Mouse (Mus musculus): ENCODE measurements at regions not wholly inside any gene's neighbourhood (a gene's known extent, or its start where the extent isn't known, plus 50 kb on each side); places are given as distances from the start of the nearest gene placed in this dataset.

- DNase-seq (ENCODE audit: low spot score in 2 of 2): no peak
These were observed 110.0 kb upstream of the Runx1 start for GRCm38 (mm10) chr16:92935848-92936535.

GRCm38 (mm10) chr16:92930103-92930502, 104.2 kb upstream of the Runx1 start:
- DNase-seq (ENCODE audit: low spot score in 2 of 2): no peak

DNA sequence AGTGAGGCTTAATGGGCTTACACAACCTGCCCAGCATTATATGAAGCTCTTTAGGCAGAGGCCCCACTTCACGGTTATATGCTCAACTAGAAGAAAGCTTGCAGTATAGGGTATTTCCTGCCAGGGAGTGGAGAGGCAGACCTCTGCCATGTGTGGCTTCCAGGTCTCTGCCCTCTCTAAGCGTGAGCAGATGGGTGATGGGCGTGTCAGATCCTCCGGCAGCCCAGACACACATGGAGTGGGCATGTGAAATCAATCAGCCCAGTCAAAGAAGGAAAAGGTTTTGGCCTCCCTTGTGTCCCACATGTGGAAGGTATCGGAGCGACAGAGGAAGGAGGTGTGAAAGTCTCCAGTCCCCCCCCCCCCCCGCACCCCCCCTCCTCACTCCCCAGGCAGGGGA, 102.3 kb upstream of the Runx1 start:
- DNase-seq (ENCODE audit: low spot score in 2 of 2): no peak

DNA sequence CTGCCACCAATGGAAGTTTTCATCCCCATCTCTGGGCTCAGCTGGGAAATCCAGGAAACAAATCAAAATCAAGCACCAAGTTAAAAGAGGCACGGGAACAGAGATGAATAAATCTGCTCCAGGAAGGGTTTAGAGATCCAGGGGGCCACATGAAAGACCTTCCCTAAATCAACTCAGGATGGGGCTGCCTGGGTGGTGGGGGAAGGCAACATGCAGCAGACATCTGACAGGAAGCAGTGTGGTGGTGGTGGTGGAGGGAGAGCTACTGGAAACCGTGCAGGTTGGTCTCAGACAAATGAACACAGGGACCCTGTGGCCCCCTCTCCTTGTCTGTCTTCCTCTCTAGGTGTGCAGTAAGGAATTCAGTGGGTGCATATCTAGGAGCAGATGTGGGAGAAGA, 101.7 kb upstream of the Runx1 start:
- DNase-seq (ENCODE audit: low spot score in 2 of 2): no peak

- no peak for DNase-seq (ENCODE audit: low spot score in 2 of 2)
These were observed 100.9 kb upstream of the Runx1 start for GRCm38 (mm10) chr16:92926853-92927252.

- no peak for DNase-seq (ENCODE audit: low spot score in 2 of 2)
These were observed 95.0 kb upstream of the Runx1 start for GRCm38 (mm10) chr16:92920947-92921346.

- no peak for DNase-seq (ENCODE audit: low spot score in 2 of 2)
These were observed 91.4 kb upstream of the Runx1 start for GRCm38 (mm10) chr16:92917356-92917755.

- no peak for DNase-seq (ENCODE audit: low spot score in 2 of 2)
These were observed 89.7 kb upstream of the Runx1 start for GRCm38 (mm10) chr16:92915651-92916050.

- no peak for DNase-seq (ENCODE audit: low spot score in 2 of 2)
These were observed 80.9 kb upstream of the Runx1 start for GRCm38 (mm10) chr16:92906873-92907272.

- no peak for DNase-seq (ENCODE audit: low spot score in 2 of 2)
These were observed 79.7 kb upstream of the Runx1 start for GRCm38 (mm10) chr16:92905626-92906025.

DNA sequence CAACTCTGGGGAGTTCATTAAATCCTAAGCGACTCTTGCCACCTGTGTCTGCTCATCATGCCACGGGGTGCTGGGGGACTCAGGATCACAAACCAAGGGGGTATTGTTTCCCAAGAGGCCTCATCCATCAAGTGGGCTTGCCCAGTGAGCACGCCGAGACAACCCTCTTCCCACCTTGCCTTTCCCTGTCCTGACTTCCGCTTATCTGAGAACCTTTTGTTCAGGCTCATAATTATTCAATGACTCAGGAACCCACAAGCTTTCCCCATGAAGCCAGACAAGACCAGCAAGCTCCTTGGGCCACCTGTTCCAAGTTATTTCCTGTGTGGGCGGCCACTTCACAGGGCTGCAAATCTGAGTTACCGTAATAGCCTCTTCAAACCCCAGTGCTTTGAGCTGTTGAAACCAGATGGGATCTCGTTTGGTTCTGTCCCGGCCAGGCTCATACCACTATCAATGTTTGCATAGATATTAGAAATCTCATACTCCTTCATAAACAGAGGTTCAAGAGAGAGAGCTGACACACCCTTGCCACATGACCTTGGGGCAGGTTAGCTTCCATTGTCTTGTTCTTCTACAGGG, 78.0 kb upstream of the Runx1 start:
- DNase-seq (ENCODE audit: low spot score in 2 of 2): no peak

GRCm38 (mm10) chr16:92903486-92903885, 77.5 kb upstream of the Runx1 start:
- DNase-seq (ENCODE audit: low spot score in 2 of 2): no peak

DNA sequence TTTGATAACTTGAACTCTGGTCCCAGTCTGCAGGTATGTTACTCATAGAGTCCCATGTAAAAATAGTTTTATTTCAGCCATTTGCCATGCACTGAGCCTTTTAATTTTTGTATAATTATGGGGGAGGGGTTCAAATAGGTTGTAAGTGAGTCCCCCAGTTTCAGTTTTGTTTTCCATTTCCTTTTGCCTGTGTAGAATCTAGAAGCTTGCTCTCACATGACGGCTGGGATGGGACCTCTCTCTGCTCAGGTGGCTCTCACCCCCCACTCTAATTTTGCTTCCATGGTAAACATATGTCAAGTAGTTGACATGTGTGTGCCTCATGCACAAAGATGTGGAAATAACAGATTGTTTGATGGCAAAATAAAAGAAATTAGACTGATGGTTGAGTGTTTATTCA, 73.8 kb upstream of the Runx1 start:
- no peak for DNase-seq (ENCODE audit: low spot score in 2 of 2)

- no peak for DNase-seq (ENCODE audit: low spot score in 2 of 2)
These were observed 65.8 kb upstream of the Runx1 start for GRCm38 (mm10) chr16:92891741-92892140.

- DNase-seq (ENCODE audit: low spot score in 2 of 2): no peak
These were observed 64.8 kb upstream of the Runx1 start for GRCm38 (mm10) chr16:92890713-92891112.

DNA sequence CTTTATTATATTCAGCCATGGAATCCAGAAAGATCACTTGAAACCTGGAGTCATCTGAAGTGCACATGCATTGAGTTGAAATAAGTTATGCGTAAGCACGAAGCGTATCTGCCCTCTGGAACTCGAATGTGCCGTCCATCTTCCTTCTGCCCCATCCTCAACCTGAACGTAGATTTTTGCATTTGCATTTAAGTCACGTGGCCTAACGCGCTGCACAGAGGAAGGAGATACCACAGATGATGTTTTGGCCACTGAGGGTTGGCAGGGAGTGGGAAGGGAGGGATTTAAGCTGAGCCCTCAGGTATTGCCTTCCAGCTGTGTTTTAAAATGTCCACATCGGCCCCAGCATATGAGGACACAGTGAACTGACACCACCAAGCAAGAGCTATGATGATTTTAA, 63.6 kb upstream of the Runx1 start:
- DNase-seq (ENCODE audit: low spot score in 2 of 2): no peak

GRCm38 (mm10) chr16:92886226-92886625, 60.3 kb upstream of the Runx1 start:
- no peak for DNase-seq (ENCODE audit: low spot score in 2 of 2)

DNA sequence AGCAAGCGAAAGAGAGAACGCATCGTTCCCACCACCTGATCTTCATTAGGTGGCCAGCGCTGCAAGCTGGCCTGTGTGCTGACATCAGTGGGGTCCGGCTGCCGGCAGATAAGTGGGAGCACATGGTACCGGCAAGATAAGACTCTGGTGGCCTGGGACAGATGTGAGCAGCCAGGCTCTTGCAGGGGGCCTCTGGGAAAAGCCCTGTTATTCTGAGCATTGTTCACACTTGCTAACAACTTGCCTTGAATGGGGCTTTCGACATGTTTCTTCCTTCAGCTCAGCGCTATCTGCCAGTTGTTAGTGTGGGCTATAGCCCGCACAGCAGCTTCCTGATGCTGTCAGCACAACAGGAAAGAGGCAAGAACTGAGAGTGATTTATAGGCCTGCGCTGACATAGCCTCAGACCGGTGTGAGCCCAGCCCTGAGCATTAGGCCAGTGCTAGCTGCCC, 57.9 kb upstream of the Runx1 start:
- no peak for DNase-seq (ENCODE audit: low spot score in 2 of 2)

- DNase-seq (ENCODE audit: low spot score in 2 of 2): no peak
These were observed 54.6 kb upstream of the Runx1 start for GRCm38 (mm10) chr16:92880356-92881043.

GRCm38 (mm10) chr16:92878081-92878480, 52.1 kb upstream of the Runx1 start:
- no peak for DNase-seq (ENCODE audit: low spot score in 2 of 2)
